Mouse (Mus musculus) c-Kit-positive CD71-negative TER-119-negative erythroid progenitor cells, embryonic 14.5 days (primary cell): ENCODE data around the gene Vav3.

ENCODE experiments used
- DNase-seq: peaks from one replicate; pipeline ENCODE4 v3.0.0-alpha.2; 2013; ENCODE audit warnings: low read depth

Gene Vav3

DNA sequence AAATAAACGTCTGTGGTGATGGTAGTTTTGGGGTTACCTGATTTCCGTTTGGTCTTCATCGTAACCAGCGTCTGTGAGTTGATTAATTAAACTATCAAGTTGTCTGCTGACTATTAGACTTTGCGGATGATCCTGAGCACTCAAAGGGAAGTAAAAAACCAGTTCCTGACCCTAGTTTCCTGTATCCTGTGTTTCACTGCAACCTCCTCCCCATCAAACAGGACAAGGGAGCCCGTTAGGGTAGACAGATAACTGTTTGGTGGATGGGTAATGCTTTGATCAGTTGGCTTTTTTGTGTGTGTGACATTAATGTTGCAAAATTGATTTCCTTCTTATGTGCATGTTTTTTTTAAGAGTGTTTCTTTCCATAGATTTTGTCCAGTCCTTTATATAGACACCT is 12.2 kb downstream of the Vav3 start:
- DNase-seq, result no peak

DNA sequence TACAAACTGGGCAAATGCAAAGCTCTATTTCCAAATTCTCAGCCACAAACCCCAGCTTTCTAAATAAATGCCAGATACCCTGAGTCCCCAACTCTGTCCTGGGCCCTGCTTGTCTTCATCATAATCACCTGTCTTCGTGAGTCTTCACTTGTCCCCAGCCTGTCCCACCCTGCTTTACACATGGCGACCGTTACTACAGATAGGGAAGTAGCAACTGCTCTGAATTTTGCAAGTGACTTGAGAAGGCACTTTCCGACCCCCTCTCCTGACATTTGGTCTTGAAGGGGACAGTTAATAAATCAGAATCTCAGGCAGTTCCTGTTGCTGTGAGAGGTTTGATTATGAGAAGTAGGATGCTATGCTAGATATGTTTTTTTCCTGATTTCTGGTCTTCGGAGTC is 13.4 kb downstream of the Vav3 start:
- no peak for DNase-seq

DNA sequence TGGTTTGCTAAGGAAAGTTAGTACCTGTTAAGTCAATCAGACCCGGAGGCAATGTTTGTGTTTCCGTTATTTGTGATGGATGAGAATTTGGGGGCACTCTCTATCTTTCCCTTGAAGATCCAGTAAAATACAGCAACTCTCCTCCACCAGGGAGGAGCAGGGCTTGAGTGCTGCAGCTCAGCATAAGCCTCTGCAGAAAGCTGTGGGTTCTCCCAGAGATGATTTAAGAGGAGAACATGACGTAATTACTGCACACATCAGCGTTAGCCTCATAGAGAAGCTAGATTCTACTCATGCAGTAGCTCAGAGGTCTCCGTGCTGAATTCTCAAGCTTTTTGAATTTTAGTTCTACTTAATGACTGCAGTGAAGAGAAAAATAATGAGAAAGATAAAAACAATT is 14.7 kb downstream of the Vav3 start:
- DNase-seq, result no peak

DNA sequence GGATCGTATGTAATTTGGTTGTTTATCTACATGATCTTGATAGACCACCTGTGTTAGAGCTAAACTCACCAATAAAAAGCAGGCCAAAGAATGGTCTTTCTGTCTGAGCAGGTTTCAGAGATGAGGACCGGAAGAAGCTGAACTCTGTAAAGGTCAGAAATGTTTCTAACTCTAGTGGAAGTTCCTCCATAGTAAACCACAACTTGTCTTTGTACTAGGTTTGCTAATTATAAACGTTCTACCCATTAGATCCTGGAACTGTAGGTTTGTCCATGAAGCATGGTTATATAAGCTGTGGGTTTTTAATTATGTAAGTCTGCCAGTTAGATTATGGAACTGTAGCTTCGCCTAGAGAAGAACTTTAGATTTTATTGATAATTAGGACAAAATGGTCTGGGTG is 20.3 kb downstream of the Vav3 start:
- DNase-seq, result no peak

DNA sequence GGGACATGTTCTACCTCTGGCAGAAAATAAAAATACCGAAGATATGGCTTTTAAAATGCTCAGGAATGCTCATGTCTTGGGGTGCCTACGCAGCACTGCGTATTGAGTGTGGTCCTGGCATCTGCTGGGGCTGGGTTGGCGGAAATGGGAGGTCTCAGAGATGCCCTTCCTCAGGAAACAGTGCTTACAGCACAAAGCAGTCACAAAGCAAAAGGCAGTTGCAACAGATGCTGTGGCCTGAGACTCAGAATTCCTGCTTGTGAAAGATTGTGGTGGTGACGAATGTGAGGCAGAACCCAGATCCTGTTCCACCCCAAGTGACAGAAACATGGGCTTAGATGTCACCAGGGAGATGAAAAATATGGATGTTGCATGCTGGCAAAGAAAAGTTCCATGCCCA is 21.4 kb downstream of the Vav3 start:
- no peak for DNase-seq

DNA sequence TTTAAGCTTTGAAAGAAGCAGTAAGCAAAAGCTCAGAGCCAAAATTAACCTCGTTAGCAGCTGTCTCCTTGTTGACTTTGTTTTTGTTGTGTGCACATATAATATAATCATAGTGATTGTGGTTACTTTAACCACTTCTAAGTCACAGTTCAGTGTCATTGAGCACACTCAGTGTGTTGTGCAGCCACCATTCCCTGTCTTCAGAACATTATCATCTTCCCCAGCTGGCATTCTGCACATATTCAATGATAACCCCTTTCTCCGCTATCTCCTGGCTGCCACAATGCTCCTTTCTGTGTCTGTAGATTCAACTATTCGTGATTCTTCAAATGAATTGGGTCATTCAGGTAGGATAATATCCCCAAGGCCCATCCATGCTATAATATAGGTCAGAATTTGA is 21.9 kb downstream of the Vav3 start:
- DNase-seq, result no peak

DNA sequence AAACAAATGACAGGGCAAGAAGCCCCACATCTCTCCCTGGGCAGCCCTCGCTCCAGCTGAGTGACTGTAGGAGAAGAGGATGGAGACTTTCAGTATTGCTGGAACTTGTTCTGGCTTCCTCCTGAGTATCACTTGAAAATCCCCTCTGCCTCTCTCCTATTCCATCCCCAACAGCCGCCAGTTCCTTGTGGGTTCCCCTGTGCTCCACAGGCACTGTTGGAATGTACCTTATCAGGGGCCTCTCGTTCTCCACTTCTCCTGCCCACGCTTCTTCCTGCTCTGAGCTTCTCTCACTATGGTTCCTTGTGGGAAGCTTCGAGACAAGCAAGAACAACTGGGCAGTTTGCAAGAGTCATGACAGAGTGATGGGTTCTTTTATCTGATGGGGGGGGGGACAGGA is 23.1 kb downstream of the Vav3 start:
- no peak for DNase-seq

DNA sequence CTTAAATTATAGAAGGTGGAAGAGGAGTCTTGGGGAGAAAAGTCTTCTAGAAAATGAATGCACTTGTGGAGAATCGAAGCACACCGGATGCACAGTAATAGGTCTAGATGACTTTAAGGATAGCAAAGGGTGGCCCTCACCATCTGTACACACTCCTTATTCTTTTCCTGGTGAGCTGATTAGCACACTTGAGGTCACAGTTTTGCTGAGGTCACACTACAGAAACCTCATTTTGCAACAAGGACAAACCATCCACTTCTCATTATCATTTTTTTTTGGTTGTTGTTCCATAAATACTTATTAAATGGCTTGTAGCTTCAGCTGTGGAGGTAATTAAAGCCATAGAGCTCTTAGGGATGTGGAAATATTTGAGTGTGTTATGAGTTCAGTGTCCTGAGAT is 25.4 kb downstream of the Vav3 start:
- no peak for DNase-seq

DNA sequence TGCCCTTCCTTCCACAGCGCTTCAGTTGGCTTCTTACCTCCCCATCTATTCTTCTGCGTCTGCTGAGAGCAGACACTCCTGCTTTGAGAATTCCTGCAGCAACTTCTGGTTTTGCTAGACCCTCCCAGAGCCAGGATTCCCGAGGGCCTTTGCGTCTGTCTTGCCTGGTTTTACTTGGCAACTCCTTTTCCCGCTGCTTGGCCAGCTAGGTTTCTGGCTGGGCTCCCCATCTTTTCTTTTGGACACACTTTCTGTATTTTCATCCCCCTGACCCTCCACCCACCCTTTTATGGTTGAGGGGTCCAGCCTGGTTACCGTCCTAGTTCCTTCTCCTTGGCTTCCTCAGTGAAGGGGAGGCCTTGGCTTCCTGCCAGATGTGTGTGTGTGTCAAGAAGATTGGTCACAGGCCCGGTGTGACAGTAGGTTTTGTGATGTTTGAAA is 26.0 kb downstream of the Vav3 start:
- DNase-seq, result no peak

DNA sequence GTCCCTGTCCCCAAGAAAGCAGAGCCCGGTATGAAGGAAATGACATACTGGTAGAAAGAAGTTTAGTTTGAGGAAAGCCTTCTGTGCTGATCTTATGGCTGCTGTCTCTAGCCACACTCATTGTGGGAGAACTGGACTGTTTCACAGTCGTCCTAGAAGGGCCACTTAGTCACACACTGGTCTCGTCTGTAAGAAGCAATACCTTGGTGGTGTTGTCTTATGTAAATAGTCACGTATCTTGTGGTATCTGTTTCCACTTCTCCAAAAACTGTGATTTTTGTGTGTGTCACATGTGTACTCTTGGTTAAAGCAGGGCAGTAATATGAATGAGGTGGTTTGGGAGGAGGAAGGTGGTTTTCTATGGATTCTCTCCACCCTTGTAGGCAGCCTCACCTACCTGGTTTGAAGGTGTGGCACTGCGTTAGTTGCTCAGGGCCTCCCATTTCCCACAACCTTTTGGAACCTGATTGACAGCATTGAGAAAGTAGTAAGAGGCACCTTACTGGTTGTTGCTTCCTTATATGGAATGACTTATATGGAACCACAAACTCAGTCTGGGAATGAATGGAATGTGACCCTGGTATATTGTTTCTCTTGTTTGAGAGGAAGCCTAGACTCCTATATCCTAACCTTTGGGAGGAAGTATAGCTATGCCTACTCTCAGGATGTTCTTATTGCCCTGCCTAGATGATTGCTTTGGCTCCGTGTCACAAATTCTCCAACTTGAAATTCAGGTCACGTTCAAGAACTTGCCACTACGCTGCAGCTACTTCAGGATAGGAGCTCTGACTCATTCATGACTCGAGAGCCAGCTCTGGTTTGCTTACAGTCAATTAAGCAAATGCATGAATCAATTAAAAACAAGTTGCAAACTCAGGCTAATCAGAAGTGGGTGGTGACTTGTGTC is 28.2 kb downstream of the Vav3 start:
- DNase-seq, result no peak

DNA sequence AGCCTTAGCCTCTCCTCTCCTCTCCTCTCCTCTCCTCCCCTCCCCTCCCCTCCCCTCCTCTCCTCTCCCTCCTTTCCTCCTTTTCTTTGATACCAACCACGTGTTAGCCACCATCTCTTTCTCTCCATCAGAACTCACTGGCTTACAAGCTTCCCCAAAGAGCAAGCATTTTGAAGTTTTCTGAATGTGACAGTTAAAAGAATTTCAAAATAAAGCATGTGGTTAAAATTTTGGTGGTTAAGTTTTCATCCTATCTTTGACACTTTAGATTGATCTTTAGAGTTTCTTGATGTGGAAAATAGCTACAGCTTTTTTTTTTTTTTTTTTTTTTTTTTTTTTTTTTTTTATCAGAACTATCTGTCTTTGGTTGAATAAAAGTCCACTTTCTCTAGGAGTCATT is 31.1 kb downstream of the Vav3 start:
- no peak for DNase-seq

DNA sequence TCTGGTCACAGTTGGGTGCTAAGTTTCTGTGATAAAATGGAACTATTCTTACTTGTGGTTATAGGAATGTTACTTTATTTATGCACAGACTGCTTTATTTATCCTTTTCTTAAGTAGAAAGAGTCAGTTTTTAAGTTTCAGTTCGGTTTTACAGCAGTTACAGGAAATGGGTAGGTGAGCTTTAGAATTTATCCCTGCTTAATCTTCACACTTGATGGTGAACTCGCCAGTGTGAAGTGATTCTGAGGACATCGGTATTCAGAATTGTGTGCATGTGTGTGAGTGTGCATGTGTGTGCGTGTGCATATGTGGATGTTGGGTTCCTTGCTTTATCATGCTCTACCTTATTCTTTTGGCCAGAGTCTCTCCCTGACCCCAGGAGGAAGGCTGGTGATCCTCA is 32.2 kb downstream of the Vav3 start:
- no peak for DNase-seq

DNA sequence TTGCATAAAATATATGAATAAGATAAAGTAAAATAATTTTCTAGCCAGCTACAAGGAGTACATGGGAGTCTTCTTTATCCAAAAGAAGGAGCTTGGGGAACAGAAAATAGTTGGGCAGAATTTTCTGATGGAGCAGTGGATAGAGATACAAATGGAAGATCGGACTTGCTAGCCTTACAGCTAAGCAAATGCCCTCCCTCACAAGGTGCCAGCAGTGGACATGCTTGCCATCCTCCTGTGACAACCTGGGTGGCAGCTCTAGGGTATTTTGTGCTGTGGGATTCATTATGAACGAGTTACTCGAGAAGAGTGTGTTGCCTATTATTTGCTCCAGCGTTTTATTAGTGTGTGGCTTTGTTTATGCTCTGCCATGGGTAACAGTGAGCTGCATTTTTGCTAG is 37.8 kb downstream of the Vav3 start:
- no peak for DNase-seq

DNA sequence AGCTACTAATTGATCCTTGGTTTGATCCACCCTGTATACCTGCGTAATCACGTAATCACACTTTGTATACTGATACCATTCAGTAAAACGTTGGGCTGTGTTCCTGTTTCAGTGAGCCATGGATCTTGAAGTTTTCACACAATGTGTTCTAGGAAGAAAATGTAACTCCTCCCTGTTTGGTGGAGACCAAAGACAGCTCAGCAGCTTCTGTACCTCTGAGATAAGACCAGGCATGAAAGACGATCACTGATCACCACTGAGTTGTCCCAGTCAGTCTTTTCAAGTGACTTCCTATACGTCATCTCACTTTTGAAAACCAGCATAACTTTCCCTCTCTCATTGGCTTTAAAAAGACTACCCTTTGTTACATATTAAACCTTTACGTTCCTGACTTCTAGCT is 38.2 kb downstream of the Vav3 start:
- no peak for DNase-seq

DNA sequence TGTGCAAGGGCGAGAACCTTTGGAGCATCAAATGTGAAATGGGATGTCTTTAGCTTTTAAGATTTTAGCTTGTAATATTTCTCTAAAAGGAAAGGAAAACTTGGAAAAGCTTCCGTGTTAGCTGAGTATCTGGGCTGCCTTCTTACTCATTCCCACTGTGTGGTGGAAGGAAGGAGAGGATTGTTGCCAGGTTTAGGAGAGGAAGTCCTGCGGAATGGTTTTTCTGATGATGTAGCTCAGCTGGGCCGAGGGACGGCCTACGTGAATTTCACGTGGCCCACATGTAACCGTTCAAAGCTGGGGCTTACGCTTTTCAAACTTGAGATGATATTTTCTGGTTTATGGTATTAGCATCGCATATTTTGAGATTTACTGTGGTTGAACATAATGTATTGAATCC is 48.3 kb downstream of the Vav3 start:
- DNase-seq, result no peak

DNA sequence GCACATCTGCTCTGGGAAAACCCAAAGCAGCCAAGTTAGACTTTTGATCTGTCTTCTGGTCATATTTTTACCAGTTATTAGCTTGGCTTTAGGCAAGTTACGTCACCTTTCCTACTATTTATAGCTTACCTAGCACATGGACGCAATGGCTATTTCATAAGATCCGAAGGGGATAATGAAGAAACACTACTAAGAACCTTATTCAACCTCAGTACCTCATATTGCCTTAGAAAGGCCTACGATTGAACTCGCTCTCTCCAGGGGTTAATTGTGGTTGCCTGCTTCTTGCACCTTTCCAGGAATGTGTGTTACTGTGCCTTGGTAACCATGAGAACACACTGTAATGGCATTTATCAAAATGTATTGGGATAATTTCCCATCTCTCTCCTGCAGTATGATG is 61.1 kb downstream of the Vav3 start:
- no peak for DNase-seq

DNA sequence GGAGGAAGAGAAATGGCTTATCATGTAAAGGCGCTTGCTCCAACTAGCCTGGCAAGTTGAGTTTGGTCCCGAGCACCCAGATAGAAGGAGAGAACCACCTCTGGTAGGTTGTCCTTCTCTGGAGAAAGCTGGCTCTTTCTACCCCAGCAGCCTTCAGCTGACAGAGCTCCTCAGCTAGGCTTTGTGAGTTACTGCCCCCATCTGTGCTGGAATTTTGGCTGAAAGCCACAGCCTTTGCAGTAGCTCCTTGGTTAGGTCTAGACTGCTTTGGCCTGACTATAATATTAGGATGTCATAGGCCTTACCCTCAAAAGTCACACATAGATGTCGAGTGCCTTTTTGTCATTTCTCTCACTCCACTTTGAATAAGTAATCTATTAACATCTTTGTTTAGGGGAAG is 70.8 kb downstream of the Vav3 start:
- no peak for DNase-seq

DNA sequence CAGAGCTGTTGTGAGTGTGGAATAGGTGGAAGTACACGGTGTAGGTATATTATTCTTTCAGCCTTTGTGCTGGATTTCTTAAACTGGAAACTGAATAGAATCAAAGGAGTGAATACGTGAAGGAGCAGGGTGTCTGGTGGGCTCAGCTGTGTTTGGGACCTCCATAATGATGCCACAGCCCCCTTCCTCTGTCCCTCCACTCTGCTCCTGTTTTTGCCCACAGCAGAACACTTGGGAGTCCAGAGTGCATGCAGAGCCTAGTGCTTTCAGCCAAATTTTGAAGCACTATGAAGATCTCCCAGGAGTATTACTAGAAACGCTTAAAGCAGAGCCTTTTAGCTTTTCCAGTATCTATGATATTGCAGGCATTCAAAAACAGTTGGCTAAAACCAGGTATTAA is 80.0 kb downstream of the Vav3 start:
- no peak for DNase-seq

DNA sequence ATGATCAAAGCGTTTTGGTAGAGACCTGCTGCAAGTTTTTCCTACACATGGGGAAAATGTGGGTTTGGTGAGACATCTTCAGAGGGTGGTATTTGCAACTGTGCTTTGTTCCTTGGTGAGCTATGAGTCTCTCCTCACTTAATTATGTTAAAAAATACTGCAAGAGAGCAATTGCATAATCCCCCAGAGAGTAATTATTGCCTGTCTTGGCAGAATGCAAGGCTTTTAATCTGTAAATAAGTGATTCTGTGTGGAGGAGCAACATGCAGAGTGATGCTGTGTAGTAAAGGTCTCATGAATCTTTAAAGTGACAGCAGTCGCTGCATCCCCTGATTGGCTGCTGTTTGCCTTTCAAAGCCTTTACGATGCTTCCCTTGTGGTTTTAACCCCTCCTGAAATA is 80.6 kb downstream of the Vav3 start:
- no peak for DNase-seq

DNA sequence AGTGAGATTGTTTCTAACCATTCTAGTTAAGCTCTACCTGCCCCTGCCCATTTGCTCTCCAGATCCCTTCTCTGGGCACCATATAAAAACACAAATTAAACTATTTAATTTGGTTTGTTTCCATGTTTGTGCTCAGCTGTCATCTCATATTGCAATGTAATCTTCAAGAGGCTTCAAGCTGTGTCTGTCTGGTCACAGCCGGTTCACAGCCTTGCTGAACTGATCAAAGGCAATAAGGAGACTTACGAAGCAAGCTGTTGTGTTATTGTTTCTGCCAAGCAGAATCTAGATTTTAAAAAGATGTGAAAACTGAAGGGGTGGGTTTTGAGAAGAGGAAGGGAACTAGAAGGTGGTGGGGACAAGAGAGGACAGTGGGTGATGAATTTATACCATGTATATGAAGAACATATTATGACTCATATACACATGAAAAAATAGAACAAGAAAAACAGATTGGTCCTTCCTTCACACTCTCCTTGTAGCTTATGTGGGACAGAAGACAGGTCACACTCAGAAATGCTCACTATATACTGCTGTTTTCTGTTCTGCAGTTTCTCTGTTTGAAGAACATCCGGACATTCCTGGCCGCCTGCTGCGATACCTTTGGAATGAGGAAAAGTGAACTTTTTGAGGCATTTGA is 83.1 kb downstream of the Vav3 start:
- no peak for DNase-seq

DNA sequence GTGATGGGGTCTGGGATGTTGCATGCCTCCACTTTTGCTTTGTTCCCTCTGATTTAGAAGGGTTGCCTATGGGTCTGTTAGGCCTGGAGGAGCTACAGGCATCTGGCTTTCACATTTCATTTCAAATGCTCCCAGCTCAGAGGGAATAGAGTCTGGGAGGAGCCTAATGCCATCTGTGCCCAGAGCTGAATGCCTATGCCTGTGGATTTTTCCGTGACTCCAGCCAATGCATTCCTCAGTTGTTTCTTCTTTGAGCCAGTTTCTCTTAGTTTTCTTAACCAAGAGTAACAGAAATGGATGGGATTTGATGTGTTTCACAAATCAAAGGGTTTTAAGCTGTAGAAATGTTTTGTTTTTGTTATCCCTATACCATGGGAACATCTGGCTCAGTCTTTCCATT is 90.8 kb downstream of the Vav3 start:
- DNase-seq, result no peak

DNA sequence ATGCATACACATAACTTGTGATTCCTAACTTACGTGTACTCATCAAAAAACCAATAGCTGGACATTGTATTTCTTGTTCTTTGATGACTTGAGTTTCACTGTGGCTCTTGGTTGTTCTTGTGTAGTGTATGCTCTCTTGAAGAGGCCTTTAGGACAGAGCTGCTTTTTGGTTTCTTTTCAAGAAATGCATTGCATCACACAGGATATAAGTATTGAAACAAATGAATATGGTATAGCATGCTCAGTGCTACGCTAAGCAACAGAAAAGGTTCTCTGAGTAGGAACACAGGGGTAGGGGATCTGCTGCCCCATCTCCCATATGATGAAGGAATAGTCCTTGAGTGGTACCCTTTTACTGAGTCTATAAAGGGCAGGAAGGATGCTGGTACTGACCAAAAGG is 98.1 kb downstream of the Vav3 start:
- no peak for DNase-seq

DNA sequence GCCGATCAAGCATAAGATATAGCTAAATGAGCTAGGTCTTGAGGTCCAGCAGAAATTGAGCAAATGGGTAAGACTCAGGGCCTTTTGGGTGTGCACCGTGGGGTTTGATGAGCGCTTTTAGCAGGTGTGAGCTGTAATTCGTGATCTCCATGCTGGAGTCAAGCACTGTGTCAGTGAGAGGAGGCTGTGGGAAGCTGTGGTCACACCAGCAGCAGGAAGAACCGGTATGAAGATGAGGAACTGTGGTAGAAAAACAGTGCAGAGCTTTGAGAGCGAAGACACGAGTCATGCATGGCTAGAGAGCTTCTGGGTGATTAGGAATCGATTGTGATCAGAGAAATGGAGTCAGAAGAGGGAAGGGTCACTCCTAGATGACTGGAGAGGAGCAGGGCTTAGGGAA is 98.8 kb downstream of the Vav3 start:
- no peak for DNase-seq

DNA sequence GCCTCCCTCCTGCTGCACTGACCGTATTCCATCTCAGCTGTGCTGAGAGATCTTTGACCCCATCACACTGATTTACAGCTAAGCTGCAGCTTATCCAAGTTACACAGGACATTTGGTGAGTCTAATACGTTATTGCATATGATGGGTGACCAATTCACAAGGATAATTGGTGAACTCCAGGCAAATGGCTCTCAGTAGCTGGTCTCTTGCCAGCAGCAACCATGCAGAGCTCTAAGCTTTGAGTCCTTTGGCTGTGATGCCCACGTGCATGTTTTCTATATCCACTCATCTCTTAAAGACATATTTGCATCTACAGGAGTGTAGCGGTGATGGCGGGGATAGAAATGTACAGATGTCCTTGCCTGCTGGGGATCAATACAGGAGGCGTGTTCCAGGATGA is 99.5 kb downstream of the Vav3 start:
- no peak for DNase-seq
